Mouse (Mus musculus) embryonic facial prominence, embryonic 10.5 days (tissue): ENCODE results near the gene Map3k9. TPM values are rescaled to one million over a fixed set of nuclear protein-coding genes. Genes with fewer than 3 reads are reported as not detected.

ENCODE experiments used
- DNase-seq: peaks from one replicate; pipeline ENCODE4 v3.0.0-alpha.2; 2017; ENCODE audit warnings: low spot score
- H3K27ac ChIP-seq: fragments of 300-500 bp; sonication (generic); replicated peaks from 2 replicates; pipeline ENCODE4 v1.5.1; 2016; ENCODE audit warnings: mild to moderate bottlenecking
- H3K27me3 ChIP-seq: fragments of 300-500 bp; sonication (generic); replicated peaks from 2 replicates; pipeline ENCODE4 v1.6.1; 2016; ENCODE audit warnings: low read depth, mild to moderate bottlenecking; ENCODE audit not compliant: poor library complexity, severe bottlenecking
- H3K36me3 ChIP-seq: fragments of 300-500 bp; sonication (generic); replicated peaks from 2 replicates; pipeline ENCODE4 v1.6.1; 2016; ENCODE audit warnings: mild to moderate bottlenecking, moderate library complexity
- H3K4me1 ChIP-seq: fragments of 300-500 bp; sonication (generic); 2 replicates; pipeline ENCODE4 v1.6.1; 2016
- H3K4me3 ChIP-seq: fragments of 300-500 bp; sonication (generic); 2 replicates; pipeline ENCODE4 v1.5.1; 2016; ENCODE audit warnings: mild to moderate bottlenecking, moderate library complexity
- H3K9me3 ChIP-seq: fragments of 300-500 bp; sonication (generic); 2 replicates; pipeline ENCODE4 v1.6.1; 2016; ENCODE audit warnings: mild to moderate bottlenecking
- WGBS: fragments of 180-500 bp; shearing (Covaris S2); methylation state at CpG from one replicate; pipeline ENCODE4 v1.1.7; 2016; 5-methylcytosine and 5-hydroxymethylcytosine counted together
- polyA plus RNA-seq: library from polyadenylated mRNA; unstranded; fragments of >200 nt; fragmentation: Nextera tagmentation; extraction: Ambion mirVana; gene quantifications from 2 replicates; pipeline ENCODE4 v1.2.1, GENCODE M21; 2016

Gene Map3k9
- polyA plus RNA-seq, 1 experiment from 2014 or later: 0.96 TPM

DNA sequence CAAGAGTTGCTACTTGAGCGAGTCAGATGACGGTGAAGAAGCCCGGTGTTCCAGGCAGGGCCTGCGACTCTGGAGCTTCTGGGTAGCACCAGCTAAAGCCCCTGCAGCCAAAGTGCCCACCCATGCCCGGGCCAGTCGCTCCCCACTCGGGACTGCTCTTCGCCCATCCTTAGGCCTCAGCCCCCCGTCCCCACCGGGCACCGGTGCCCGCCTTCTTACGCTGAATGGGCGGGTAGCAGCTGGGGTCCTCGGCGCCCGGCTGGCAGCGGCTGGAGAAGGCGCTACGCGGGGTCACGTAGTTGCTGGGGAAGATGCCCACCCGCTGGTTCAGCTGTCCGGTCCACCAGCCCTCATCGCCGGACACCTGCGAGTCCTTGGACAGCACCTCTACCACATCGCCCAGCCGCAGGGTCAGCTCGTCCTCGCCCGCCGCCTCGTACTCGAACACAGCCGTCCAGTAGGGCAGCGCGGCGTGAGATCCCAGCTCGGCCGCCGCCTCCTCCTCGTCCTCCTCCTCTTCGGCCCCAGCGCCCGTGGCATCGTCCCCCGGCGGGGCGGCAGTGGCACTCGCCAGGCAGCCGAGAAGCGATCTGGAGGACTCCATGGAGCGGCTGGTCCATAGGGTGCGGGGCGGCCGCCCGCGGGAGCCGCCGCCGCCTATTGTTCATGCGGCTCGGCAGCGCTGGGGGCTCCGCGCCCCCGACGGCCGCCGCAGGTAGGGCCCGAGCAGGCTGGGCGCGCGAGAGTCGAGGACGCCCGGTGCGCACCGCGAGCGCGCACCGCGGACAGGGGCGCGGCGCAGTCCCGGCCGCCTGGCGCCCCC is 493 bp downstream of the Map3k9 start:
- Histone ChIP-seq H3K27me3 (peaks cover 52% of the 10 kb centered on the region), H3K27ac (peak overlapping the region; percentile 80)
- under 1% methylated on average over 91 of the region's 91 CpGs for WGBS

DNA sequence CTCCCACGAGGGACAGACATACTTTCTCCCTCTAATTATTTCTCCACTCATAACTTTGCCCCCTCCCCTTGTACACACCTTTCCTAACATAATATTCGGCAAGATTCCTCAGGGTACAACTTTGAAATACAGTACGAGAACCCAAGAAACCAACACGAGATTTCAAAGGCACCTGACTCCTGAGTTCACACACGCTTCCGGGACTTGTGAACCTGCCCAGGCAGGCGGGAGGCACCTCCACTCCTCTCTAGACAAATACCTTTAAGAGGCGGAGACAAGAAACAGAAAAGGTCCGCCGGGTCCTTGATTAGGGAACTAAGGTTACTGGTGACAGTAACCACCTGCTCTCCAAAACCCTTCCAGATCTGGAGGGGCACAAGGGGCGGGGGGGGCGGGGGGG is 1.1 kb downstream of the Map3k9 start:
- H3K4me1 ChIP-seq: peaks cover 22% of the 10 kb centered on the region
- peaks cover 52% of the 10 kb centered on the region for H3K27me3 ChIP-seq
- H3K36me3 ChIP-seq: no peaks in the 10 kb centered on the region
- no peak overlapping the region for H3K27ac ChIP-seq
- WGBS: 8% methylated on average over 12 of the region's 12 CpGs
- H3K4me3 ChIP-seq: peak overlapping the region; percentile 78
- H3K9me3 ChIP-seq: no peaks in the 10 kb centered on the region
- peak; percentile 51 for DNase-seq

More for the DNA sequence above, 493 bp downstream of the Map3k9 start:
- DNase-seq: peak; percentile 44
- Histone ChIP-seq H3K9me3 (no peaks in the 10 kb centered on the region), H3K4me1 (peaks cover 22% of the 10 kb centered on the region), H3K36me3 (no peaks in the 10 kb centered on the region), H3K4me3 (peak overlapping the region; percentile 78)

DNA sequence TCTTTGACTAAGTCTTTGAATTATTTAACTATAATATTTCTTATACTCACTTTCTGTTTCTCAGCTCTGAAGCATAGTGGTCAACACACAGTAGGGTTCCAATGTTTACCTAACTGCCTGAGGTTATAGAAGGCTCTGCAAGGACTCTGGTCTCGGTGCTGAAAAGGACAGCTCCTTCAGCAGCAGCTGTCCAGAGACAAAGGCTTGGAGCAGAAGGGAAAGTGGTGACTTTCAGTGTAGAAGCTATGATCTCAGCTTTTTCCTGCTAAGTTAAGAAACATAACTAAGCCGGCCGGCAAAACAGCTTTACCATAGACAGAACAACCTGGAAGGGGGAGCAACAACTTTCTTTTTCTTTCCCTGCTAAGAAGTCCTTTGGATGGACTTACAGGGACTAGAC is 4.8 kb downstream of the Map3k9 start:
- H3K36me3 ChIP-seq: peaks cover 12% of the 10 kb centered on the region; the same call in 1 of the 2 replicates
- no peak overlapping the region for H3K27ac ChIP-seq
- H3K4me1 ChIP-seq: peaks cover 14% of the 10 kb centered on the region
- H3K9me3 ChIP-seq: no peaks in the 10 kb centered on the region
- peaks cover 31% of the 10 kb centered on the region for H3K27me3 ChIP-seq
- DNase-seq: peak; percentile 55
- no peak overlapping the region for H3K4me3 ChIP-seq
- 50% methylated on average over 3 of the region's 3 CpGs for WGBS

DNA sequence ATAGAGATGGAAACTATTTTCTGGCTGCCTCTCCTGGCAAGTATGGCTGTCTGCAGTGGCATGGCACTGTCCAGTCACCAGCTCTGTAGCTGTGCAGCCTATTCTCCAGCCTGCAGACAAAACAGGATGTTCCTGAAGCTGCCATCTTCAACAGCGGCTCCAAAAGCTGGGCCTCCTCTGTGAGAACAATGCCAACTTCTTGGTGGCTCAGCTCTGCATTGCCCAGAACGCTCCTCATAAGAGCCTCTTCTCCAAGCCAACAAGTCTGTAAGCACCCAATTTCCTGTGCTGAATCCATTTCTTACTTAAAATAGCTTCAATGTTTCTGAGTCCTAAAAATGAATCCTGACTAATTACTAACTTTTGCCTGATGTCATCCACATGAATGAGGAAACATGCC is 5.3 kb downstream of the Map3k9 start:
- DNase-seq: no peak
- no peak overlapping the region for H3K27ac ChIP-seq

GRCm38 (mm10) chr12:81774186-81774585 is 6.8 kb downstream of the Map3k9 start:
- Histone ChIP-seq H3K9me3 (no peaks in the 10 kb centered on the region), H3K36me3 (peaks cover 12% of the 10 kb centered on the region; the same call in 1 of the 2 replicates), H3K4me3 (no peak overlapping the region), H3K27me3 (peaks cover 14% of the 10 kb centered on the region), H3K4me1 (peaks cover 4% of the 10 kb centered on the region; the same call in 1 of the 2 replicates), H3K27ac (no peak overlapping the region)
- 86% methylated on average over 4 of the region's 4 CpGs for WGBS
- DNase-seq: no peak

More for the DNA sequence above, 5.3 kb downstream of the Map3k9 start:
- no peaks in the 10 kb centered on the region for H3K9me3 ChIP-seq
- WGBS: 88% methylated on average over 2 of the region's 2 CpGs
- peaks cover 29% of the 10 kb centered on the region for H3K27me3 ChIP-seq
- peaks cover 12% of the 10 kb centered on the region; the same call in 1 of the 2 replicates for H3K36me3 ChIP-seq
- H3K4me1 ChIP-seq: peaks cover 12% of the 10 kb centered on the region
- H3K4me3 ChIP-seq: no peak overlapping the region

GRCm38 (mm10) chr12:81769458-81769857 is 11.5 kb downstream of the Map3k9 start:
- H3K27ac ChIP-seq: no peak overlapping the region
- 81% methylated on average over 4 of the region's 4 CpGs for WGBS
- no peaks in the 10 kb centered on the region for H3K4me1 ChIP-seq
- H3K9me3 ChIP-seq: no peaks in the 10 kb centered on the region
- no peaks in the 10 kb centered on the region for H3K27me3 ChIP-seq
- no peak overlapping the region for H3K4me3 ChIP-seq
- no peak for DNase-seq
- peaks cover 15% of the 10 kb centered on the region; the same call in 1 of the 2 replicates for H3K36me3 ChIP-seq

DNA sequence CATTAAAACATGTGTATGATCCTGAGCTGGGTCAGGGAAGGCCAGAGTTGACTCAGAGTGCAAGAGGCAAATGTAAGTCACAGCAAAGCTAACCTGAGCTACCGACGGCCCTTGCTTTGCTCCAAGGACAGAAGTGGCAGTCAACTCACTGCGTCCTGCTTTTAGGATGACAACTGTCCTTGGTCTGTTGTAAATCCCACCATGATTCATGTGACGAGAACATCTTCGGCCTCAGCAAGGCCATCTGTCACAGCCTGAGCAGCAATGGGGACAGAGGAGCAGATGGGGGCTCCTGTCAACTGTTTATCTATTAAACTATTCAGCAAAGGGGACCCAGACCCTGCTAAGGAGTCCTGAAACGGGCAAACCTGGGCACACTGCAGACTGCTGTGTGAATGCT is 15.6 kb downstream of the Map3k9 start:
- Histone ChIP-seq H3K27me3 (no peaks in the 10 kb centered on the region), H3K4me3 (no peak overlapping the region), H3K27ac (no peak overlapping the region), H3K9me3 (no peaks in the 10 kb centered on the region), H3K36me3 (0 out of 2 replicates have a peak, but pooled peaks cover 3% of the 10 kb centered on the region), H3K4me1 (no peaks in the 10 kb centered on the region; the same call in 1 of the 2 replicates)
- no peak for DNase-seq
- WGBS: 91% methylated on average over 6 of the region's 6 CpGs

- Histone ChIP-seq H3K36me3 (0 out of 2 replicates have a peak, but pooled peaks cover 3% of the 10 kb centered on the region), H3K27ac (no peak overlapping the region), H3K9me3 (no peaks in the 10 kb centered on the region), H3K4me3 (no peak overlapping the region), H3K27me3 (no peaks in the 10 kb centered on the region), H3K4me1 (no peaks in the 10 kb centered on the region; the same call in 1 of the 2 replicates)
- no peak for DNase-seq
- WGBS: 87% methylated on average over 5 of the region's 5 CpGs
These were observed 16.6 kb downstream of the Map3k9 start for GRCm38 (mm10) chr12:81764370-81764769.

- 76% methylated on average over 7 of the region's 7 CpGs for WGBS
- Histone ChIP-seq H3K27ac (no peak overlapping the region), H3K4me1 (0 out of 2 replicates have a peak, but pooled peaks cover 4% of the 10 kb centered on the region), H3K4me3 (no peak overlapping the region), H3K9me3 (no peaks in the 10 kb centered on the region), H3K27me3 (no peaks in the 10 kb centered on the region), H3K36me3 (no peaks in the 10 kb centered on the region)
- DNase-seq: no peak
These were observed 26.3 kb downstream of the Map3k9 start for GRCm38 (mm10) chr12:81754651-81755050.

GRCm38 (mm10) chr12:81751116-81751515 is 29.9 kb downstream of the Map3k9 start:
- H3K4me1 ChIP-seq: 0 out of 2 replicates have a peak, but pooled peaks cover 4% of the 10 kb centered on the region
- no peak for DNase-seq
- no peaks in the 10 kb centered on the region for H3K9me3 ChIP-seq
- no peak overlapping the region for H3K4me3 ChIP-seq
- no peak overlapping the region for H3K27ac ChIP-seq
- no peaks in the 10 kb centered on the region for H3K27me3 ChIP-seq
- 84% methylated on average over 4 of the region's 4 CpGs for WGBS
- no peaks in the 10 kb centered on the region for H3K36me3 ChIP-seq

DNA sequence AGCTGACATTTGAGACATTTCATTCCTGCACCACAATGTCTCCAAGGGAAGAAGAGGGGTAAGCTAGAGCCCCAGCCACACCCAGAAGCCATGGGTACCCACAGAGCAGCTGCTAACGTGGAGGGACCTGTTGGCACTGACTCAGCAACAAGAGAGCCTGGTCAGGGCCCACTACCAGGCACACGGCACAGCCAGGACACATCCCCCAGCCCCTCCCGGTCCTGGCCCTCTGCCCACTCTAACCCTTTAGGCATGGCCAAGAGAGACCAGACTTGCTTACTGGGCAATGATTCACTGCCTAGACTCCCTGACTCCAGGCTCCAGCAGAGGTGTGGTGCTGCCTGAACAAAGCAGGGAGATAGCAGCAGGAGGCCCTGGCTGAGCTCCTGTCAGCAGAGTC is 32.1 kb downstream of the Map3k9 start:
- 69% methylated on average over 3 of the region's 3 CpGs for WGBS
- no peaks in the 10 kb centered on the region for H3K27me3 ChIP-seq
- no peaks in the 10 kb centered on the region for H3K36me3 ChIP-seq
- H3K4me1 ChIP-seq: 0 out of 2 replicates have a peak, but pooled peaks cover 8% of the 10 kb centered on the region
- H3K4me3 ChIP-seq: no peak overlapping the region
- no peak for DNase-seq
- H3K9me3 ChIP-seq: no peaks in the 10 kb centered on the region
- no peak overlapping the region for H3K27ac ChIP-seq

DNA sequence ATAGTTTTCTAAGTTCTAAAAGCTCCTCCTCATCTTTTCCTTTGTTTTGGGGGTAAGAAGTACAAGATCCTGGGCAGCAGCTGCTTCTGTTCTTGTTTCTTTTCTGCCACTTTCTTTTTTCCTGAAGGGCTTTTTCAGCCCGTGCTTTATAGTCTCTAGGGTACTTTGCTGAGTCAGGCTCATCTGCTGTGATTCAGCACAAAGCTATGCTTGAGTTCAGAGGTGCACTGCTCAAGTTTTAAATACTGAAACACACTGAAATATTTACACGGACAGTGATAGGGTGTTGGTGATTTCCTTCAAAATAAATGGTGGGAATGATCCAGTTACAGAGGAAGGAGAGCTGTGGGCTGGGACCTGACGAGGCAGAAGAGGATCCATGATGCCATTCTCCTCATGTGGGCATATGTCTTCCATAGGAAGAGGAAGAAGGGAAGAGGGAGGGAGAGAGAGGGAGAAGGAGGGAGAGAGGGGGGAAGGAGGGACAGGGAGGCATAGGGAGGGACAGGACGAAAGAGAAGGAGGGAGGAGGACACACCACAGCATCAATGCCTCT is 32.9 kb downstream of the Map3k9 start:
- no peaks in the 10 kb centered on the region for H3K9me3 ChIP-seq
- H3K27ac ChIP-seq: no peak overlapping the region
- DNase-seq: no peak
- no peaks in the 10 kb centered on the region for H3K36me3 ChIP-seq
- H3K4me3 ChIP-seq: no peak overlapping the region
- 66% methylated on average over 4 of the region's 4 CpGs for WGBS
- no peaks in the 10 kb centered on the region for H3K27me3 ChIP-seq
- H3K4me1 ChIP-seq: 0 out of 2 replicates have a peak, but pooled peaks cover 8% of the 10 kb centered on the region
